Mouse (Mus musculus): ENCODE results near the gene Slc25a43.
A peak's percentile ranks its signal among the peaks of the same experiment; 100 is the strongest.
"Not testable (repeated sequence)": the region's sequence is repeated elsewhere in the genome, so short reads cannot be mapped to it uniquely, and the experiment has no call there.

Gene Slc25a43

DNA sequence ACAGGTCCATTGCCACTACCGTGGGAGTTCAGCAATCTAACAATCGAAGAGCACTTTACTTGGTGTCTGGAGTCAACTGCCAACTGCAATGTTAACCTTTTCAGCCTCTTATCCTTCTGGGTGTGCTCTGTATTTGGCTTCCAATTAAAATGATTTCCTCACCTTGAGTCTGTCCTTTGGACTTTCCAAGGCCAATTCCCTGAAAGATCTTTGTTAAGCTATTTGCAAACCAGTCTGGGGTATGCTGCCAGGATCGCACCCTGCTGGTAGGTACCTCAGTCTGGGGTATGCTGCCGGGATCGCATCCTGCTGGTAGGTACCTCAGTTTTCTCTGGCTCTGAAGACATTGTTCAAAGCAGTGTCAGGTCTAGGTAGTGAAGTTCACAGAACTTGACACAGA lies 51.1 kb downstream of the Slc25a43 start:
- DNase-seq: no peak

DNA sequence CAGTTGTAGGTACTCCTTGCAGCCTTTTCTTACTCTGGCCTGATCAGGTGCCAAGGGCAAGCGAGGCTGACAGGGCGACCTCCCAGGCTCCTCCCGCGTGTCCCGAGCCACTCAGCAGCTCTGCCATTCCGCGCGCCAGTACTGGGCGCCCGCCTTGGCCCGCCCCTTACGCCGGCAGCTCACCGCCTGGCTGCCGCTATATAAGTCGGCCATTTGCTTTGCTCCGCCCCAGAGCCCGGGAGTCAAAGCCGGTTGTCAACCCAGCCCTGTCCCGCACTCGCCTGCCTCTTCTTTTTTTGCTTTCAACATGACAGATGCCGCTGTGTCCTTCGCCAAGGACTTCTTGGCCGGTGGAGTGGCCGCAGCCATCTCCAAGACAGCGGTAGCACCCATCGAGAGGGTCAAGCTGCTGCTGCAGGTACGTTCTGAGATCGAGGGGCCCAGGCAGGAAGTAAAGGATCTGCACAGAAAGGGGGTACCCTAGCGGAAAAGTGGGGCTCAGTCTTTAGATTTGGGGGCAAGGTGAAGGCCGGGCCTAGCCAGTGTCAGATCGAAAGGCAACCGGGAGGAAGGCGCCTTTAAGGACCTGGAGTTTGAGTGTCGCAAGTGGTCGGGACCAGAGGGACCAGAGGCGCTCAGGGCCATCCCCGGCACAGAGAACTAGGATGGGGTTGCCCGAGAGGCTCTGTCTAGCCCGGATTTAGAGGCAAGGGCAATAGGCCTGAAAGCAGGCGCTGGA lies 52.1 kb downstream of the Slc25a43 start, which contains the start of gene Slc25a5:
TSS of gene Slc25a5 (plus strand) at position 228 of the 739 bp plus-strand sequence.
- DNase-seq: peak; percentile 73

DNA sequence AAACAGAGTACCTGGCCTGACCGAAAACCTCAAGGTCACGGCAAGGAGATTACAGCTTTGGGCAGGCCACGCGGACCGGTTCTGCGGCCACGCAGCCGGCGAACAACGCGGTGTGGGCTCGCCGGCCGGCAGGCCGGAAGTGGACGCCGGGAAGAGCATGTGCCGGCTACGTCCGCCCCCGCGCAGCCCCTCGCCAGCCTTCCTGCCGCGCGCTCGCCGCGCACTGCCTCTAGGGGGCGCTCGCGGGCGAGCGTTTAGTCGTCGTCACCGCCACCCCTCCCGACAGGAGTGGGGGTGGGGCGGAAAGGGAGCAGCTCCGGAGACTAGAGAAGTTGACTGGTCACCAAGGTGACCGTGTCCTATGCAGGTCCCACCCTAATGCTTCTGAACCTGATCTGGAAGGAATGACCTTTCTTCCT lies 52.7 kb downstream of the Slc25a43 start:
- peak; percentile 82 for DNase-seq

DNA sequence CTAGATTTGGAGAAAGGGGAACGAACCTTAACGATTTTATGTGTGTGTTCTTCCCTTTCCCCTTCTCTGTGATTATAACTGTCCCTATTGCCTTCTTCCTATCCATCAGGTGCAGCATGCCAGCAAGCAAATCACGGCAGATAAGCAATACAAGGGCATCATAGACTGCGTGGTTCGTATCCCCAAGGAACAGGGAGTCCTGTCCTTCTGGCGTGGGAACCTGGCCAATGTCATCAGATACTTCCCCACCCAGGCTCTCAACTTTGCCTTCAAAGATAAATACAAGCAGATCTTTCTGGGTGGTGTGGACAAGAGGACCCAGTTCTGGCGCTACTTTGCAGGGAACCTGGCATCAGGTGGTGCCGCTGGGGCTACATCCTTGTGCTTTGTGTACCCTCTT lies 53.3 kb downstream of the Slc25a43 start:
- DNase-seq: not testable (repeated sequence)

DNA sequence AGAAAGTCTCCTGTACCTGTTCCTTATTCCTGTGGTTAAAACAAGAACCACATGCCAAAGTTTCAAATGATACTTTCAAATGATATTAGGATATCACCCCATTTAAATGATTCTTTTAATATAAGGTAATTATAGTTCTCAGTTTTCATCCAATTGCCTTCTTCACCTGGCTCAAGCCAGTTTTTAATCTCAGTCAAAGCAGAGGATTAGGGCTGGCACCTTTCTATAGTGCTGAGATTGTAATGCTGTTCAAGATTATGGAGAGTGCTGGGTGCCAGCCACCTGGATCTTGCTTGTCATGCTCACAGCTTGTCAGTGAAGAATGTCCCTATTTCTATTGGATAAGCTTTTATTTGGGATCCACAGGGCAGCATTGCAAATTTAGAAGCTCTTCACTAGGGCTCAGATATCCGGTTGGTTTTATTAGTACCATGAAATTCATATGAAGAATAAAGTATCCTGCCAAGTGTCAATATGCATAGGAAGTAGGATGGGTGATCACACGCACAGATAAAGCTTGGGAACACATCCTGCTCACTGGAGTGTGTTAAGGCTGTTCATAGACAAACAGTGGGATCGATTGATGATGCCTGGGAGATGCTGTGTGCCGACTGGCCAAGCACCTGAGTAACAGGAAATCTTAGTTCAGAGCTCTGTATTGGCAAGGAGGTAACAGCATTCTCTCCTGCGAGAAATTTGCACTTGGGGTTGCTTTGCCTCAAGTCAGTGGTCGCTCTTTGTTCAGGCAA lies 55.8 kb downstream of the Slc25a43 start:
- no peak for DNase-seq

DNA sequence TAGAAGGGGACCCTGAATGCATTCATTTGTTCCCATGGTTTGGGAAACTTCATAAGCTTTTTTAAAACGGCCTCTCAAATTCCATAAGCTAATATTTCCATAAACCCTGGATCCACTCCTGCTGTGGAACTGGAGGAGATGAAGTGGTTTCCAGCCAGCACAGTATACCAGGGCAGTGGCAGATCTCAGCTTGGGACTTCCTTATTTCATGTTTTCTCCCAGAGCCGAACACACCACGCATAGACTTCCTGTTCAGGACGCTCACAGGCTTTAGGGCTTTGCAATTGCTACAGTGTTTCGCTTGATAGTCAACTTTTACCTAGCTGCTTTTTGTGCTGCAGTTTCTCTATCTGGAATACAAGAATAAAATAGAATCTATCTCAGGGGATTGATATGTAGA lies 59.7 kb downstream of the Slc25a43 start:
- DNase-seq: no peak

DNA sequence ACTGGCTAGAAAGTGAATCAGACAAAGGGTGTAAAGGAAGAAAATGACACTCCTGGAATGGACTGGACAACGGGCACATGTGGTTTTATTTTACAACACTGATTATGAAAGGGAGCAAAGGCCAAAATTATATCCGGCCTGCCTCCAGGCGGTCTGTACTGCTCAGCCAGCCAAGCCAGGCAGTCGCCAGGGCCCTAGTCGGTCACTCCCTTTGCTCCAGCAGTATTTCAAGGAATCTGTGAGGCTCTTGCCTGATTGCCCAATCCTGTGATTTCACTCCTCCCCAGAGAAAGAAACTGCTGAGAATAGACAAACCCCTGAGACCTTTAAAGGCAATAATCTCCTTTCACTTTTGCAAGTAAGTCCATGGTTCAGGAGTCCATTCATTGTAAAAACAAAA lies 60.7 kb downstream of the Slc25a43 start:
- no peak for DNase-seq

DNA sequence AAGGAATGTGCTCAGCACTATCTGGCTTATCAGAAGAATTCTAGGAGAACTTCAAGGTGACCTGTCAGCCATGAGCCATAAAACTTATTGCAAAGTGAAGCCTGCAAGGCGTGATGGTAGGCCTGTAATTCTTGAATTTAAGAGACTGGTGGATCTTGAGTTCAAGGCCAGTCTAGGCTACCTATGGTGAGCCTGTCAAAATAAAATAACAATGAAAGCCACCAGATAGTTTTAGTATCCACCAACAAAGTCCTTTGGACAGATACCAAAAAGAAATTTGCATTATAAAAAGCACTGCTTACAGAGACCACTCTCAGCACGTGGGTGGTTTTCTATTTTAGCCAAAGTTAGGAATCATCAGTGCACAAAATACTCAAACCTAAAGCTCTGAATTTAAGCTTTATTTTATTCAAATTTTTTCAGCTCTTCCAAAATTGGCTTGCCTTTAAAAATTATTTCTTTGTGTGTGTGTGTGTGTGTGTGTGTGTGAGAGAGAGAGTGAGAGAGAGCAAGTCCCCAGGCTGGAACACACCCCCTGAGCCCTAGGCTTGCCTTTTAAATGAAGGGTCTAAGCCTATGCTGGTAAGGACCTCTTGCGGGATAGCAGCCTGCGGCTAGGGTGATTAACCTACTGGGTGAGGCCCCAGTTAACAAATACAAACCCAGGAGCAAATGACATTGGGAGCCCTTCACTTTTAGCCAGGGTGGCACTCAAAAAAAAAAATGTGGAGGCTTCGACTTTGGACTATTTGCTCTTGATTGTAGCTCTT lies 62.2 kb downstream of the Slc25a43 start:
- DNase-seq: no peak

DNA sequence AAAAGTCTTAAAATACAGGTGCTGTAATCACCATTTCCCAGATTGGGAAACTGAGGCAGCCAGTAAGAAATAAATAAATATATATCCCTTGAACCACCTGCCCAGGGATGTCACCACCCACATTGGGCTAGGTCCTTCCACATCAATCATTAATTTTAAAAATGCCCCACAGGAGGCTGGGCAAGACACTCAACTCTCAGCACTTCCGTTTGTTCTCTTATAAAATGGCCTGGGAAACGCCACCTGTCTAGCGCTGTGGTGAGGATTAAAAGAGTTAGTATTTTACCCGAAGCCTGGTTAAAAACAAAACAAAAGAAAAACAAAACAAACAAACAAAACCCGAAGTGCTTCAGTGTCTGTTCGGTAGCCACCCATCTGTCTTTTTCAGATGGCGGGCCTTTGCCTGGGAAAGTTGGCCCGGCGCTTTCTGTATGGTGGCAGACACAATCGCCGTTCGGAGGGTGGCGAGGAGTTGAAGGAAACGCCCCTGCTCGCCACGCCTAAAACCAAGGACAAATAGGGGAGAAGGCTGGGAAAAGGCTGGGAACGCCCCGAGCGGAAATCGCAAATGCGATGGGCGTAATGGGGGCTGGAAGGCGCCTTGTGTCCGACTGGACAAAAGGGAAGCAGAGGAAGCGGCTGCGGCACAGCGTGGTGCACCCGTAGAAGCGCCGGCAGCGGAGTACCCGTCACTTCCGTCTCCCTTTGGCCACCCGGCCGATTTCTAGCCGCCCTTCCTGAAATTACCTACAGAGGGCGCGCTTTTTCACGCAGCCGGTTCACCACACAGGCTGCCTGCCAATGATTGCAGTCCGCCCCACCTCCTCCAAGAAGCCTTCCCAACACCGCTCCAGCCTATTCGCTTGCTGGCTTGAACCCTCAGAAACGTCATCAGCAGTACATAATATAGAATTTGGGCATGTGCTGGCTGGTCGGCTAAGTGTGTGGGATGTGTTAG lies 64.2 kb downstream of the Slc25a43 start:
- DNase-seq: peak; percentile 81

DNA sequence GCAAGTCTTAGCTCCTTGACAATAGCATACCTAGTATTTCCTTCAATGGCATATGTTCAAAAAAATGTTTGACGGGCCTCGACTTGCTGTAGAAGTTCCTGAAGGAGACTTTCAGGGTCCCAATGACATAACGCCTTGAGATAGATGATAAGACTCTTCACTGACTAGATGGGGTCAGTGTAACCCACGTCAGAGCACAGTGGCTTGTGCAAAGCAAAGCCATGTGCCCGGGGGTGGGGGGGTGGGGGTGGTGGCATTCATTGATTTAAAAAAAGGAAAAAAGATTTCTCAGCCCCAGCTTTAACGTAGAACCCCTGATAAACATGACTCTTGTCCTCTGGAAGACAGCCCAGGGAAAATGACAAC lies 64.8 kb downstream of the Slc25a43 start:
- no peak for DNase-seq

DNA sequence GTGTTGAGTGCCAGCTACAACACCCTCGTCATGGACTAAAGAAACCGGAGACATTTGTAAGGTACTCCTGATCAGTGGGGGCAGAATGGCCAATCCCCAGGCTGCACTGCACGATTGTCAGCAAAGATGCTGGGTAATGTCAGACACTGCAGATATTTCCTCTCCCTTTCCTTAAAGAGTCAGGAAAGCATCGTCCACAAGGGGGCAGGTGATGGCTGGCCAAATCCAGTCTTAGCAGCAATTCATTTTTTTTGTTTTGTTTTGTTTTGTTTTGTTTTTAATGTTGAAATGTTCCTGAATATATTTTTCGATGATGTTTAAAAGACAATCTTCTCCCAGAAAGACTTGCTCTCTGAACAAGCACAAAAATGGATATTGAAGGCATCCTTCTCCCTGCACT lies 67.9 kb downstream of the Slc25a43 start:
- peak; percentile 37 for DNase-seq

DNA sequence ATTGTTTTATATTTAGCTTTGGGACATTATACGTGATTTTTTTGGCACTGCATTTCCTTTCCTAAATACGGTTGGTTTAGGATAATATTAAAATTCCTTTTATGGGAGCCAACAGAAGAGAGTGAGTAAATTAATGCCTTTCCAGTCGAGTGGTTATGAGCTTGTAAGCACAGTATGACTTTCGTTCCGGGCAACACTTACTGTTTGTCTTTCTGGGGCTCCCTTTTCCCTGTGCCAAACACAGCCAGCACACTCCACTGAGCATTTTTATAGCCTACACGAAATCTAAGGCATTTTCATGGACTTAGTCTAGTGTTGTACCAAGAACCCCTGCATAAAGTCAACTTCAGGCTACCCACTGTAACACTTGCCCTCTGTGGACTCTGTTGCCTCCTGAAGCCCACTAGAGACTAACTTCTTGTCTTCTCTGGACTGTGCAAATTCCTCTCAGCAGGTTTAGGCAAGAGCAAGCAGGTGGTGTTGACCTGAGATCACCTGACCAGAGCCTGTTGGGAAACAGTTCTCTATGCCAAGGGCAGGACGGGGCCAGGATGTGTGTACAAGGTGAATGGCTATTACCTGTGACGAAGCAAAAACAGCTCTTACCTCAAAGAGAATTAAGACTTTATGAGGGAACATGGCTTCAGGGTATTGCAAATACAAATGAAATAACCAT lies 70.8 kb downstream of the Slc25a43 start:
- no peak for DNase-seq

DNA sequence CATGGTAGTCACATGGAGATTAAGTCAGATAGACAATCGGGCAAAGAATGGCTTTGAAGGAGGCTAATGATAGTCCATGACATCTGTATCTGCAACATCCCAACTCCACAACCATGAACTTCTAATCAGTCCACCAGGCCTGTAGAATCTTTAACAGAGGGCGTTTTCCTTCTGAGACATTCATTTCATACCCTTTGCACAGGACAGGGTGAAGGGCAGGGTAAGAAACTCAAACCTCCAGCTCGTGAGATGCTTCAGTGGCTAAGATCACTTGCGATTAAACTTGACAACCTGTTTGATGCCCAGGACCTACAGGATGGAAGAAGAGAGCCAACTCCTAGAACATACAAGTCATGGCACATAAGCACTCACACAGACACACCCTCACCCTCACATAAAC lies 71.6 kb downstream of the Slc25a43 start:
- no peak for DNase-seq

DNA sequence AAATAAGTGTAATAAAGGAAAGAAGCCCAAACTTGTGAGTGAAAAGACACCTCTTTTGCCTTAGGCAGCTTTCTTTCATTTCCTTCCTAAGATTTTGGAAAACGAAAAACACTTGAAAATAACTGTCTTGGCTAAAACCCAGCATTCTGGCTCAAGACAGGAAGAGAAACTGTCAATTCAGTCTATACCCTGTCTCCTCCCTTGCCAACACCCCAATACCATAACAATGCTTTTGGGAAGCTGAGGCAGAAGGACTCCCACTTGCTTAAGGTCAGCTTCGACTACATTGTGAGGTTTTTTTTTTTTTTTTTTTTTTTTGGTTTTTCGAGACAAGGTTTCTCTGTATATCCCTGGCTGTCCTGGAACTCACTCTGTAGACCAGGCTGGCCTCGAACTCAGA lies 72.0 kb downstream of the Slc25a43 start:
- DNase-seq: no peak

DNA sequence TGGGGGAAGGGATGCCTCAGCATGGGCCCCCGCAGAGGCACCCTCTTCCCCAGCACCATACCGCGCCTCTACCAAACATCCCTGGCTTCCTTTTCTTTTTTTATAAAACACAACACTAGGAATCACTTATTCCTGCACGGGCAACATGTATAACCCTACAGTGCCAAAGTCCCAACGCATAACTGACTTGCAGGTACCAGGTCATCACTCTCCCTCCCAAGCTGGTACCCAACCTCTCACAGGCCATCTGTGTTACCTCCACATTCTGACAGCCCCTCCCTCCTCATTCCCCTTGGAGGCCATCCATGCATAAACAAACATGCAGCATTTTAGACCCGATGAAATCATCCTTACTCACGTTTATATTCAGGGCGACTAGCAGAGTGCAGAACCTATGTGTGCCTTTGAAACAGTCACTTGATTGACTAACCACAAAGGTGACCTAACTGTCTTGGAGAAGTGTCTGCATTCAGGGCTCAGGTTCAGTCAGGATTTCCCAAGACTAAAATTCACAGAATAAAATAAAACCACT lies 73.0 kb downstream of the Slc25a43 start:
- no peak for DNase-seq

DNA sequence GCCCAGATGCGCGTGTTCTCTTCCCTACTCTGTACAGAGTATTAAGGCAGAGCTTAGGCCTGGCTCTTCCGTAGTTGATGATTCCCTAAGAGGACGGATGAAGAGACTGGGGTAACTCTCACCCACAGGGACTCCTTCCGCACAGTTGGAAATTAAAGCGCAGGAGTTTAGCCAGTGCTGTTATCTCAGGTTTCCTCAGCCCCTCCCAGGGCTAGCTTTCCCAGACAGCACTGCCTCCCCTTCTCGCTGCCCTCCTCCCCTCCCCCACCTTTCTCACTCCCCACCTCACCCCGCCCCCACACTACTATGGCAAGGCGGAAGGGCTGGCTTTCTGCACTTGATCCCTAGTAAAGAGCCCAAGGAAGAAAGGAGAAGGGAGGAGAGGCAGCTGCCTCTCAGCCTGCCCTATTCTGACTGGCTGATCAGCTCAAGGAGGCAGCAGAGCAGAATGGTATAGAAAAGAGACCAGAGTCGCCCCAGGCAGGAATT lies 73.5 kb downstream of the Slc25a43 start:
- DNase-seq: peak; percentile 10

DNA sequence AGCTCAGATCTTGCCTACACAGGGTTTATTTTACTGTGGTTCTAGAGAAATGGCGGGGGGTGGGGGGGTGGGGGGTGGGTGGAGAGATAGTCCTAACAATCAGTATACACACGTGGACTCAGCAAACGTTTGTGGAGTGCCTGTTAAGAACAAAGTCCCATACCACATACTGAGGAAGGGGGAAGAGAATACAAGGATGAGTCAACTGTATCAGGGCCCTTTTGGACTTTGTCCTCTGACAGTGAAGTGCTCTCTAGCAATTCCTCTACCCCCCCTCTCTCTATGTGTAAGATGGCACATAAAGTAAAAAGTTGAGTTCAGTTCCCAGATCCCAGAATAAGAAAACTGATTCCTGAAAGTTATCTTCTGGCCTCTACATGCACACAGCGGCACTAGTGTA lies 76.1 kb downstream of the Slc25a43 start:
- no peak for DNase-seq

DNA sequence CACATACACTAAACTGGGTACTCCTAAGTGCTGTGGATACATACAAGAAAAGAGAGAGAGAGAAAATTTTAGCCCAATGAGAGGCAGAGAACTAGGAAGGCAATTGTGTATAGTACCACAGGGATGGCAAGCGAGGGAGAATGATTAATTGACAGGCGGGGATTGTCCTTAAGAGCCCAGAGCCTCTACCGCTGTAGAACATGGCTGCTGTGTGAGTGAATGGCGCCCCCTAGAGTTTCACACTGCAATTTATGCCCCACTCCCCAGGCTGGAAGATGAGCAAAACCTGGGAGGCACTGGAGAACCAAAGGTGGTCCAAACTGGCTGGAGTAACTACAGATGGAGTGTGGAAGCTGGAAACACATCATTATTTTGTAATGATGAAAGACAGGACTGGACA lies 76.7 kb downstream of the Slc25a43 start:
- peak; percentile 17 for DNase-seq

DNA sequence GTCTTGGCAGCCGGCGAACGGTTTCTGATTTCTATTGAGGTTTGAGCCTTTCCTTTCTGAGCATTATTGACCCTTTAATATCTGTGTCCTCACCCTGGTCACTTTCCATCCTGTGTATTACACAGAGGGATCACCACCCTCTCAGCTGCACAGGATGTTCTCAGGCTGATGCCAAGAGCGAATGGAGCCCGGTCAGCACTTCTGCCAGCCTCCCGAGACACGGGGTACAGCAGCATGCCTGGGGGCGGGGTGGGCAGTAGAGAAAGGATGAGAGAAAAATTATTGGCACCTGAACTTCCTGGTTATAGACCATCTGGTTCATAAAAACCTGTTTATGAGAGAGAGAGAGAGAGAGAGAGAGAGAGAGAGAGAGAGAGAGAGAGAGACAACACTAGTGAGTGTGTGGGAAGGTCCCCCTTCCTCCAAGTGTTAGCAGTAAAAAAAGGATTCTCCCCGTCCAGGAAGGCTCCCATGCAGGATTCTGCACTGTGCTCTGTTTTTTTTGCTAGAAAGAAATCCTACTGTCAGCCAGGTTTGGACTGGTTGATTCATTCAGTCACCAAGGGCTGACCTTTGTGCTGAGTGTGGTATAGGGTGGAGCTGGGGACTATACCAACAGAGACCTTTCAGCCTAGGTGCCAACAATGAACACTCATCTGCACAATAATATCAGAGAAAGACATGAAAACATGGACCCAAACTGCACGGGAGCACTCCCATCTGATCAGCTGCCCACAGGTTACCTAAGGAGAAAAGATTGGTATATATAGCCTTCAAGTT lies 80.7 kb downstream of the Slc25a43 start:
- no peak for DNase-seq

DNA sequence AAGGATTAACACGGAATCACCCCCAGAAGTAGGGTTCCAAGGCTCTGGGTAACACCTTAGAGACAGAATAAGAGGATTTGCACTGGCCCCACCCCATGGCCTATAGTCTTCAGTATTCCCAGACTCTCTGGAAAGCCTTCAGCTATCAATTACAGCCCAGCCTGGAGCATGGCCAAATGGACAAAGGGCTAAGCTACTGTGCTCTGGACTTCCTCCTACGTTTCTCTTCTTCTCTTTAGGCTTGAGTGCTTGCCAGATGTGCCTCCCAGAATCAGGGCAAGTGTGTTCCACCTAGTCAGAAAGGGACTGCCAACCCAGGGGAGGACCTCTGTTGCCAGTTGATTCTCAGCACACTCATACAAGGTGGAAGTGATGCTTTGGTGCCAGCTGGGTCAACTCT lies 81.6 kb downstream of the Slc25a43 start:
- DNase-seq: no peak
